Mouse (Mus musculus) ES-Bruce4 (cell line): ENCODE data around the gene Gm17359.

Experiments
- CTCF ChIP-seq: IDR thresholded peaks from one replicate; pipeline ENCODE4 v1.8.1; 2011; ENCODE audit warnings: low read depth, low read length
- EP300 ChIP-seq: IDR thresholded peaks from 2 replicates; pipeline ENCODE4 v1.6.1; 2011; ENCODE audit warnings: low read depth, low read length; ENCODE audit not compliant: insufficient read depth
- POLR2A ChIP-seq: IDR thresholded peaks from one replicate; pipeline ENCODE4 v1.8.1; 2011; ENCODE audit warnings: low read length; ENCODE audit not compliant: insufficient read depth

DNA sequence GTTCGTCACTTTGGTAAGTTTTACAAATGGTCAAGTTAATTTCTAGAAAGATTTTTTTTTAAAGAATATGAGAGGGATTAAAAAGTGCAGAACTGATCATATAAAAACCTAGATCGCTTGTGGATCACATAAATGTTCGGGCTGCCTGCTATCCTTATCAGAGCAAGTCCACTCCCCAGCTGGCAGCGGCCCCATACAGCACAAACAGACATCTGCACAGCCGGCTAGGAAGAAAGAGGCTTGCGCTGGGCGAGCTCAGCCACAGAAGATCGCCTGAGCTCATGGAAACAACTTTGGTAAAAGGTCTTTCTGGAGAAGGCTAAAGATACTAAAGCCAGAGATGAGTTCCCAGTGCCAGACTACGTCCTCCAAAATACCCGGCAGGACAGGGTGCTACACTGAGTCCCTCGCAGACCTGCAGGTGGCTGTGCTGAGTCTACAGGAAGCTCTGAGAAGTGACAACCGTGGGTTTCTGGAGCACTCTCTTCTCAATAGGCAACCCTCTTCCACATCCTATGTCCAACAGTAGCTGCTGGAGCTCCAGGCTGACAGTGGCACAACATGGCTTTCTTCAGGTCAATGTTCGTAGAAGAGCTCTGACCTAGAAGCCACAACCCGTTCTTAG is 122.3 kb downstream of the Gm17359 start:
- TF ChIP-seq POLR2A (no peak), CTCF (no peak), EP300 (no peak)
